Mouse (Mus musculus): Measurements from ENCODE around the gene Dqx1.

The Dqx1 gene

DNA sequence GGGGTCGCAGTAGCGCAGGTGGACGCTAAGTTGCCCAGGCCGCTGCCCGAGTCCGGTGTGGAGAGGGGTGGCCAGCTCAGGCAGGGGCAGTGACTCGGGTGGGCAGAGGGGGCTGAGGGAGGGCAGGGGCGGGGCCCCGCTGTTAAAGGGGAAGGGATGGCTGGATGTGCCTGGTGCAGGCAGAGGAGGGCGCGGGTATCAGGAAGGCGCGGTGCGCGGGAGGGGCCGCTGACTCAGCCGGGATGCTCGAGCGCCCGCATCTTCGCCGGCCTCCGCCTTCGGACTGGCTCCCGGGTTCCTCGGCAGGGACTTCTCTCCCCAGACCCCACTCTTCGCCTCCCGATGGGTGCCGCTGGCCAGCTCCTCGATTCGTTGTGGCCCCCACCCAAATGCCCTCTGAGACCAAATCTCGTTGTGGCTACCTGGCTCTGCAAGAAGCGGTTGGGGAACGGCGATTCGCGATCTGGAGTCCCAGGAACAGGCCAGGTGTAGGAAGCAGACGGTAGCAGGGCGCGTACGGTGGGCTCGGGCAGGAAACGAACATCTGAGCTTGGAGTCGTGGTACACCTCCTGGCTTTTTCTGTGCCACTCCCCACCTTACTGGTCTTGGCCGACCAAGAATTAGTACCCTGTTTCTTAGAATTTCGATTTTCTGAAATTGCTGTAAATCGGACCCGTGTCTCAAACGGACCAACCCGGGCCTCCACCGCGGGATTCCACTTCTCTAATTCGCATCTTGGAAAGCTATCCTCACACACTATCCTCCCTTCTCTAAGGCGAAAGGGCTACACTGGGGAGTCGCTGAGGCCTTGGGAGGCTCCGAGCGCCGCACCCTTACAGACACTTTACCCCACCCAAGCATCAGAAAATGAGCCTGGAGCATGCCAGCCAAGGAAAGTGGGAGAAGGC is 12.9 kb downstream of the Dqx1 start:
- DNase-seq (ENCODE audit: low spot score) = no peak

DNA sequence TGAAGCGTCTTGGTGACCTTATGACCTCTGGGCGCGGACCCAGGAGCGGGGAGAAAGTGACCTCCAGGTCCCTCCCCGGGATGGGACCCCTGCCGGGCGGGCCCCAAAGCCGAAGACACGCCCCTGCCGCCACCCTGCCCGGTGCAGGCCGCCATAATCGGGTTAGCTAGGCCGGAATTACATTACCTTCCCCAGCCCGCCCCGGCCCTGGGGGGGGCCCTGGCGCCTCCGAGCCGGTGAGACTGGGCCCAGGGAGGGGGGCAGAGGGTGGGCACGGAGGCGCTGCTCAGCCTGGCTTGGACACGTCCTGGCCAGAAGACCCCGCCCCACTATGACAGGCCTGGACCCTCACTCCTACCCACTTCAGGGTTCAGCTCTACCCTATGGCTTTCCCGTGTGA is 13.6 kb downstream of the Dqx1 start:
- no peak for DNase-seq (ENCODE audit: low spot score)

DNA sequence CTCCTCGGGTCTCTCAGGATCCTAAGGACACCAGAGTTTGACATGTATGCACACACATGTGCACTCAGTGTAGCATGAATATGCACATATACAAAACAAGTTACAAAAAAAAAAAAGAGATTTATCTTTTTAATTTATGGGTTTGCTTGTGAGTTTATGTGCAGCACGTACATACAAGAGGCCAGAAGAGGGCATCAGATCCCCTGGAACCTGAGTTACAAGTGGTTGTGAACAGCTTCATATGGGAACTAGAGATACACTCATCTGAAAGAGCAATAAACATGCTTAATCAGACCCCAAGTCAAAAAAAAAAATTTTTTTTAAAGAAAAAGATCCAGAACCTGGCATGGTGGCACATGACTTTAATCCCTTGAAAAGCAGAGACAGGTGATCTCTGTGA is 17.3 kb downstream of the Dqx1 start:
- DNase-seq (ENCODE audit: low spot score) = no peak

DNA sequence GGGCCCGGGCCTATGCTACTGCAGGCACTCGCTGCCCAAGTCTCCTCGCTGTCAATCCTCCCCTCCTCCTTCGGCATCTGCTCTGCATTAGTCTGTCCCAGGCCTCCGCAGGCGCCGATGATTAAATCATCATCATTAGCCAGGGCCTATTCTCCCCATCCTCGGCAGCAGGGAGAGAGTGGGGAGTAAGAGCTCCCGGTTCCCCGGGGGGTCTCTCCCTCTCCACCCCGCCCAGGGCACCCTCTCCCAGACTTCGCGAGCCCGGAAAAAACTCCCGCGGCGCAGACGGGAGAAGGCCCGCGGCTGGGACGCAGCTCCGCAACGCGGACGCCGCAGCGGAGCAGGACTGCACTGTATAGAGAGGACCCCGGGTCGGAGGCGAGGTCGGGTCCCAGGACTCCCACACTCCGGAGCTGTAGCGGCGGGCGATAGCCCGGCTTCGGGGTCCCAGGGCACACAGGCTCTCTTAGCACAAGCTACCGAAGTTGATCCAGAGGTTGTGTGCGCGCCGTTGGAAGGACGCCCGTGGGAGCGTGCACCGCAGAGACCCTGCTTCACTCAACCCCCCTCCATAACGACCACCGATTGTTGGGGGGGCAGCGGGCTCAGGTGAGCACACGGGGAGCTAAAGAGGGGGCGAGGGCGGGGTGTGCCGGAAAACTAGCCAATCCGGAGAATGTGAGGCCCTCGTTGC is 20.1 kb downstream of the Dqx1 start, which contains the start of gene Pcgf1:
TSS of gene Pcgf1 (plus strand) at position 240 of the 694 bp plus-strand sequence.
- DNase-seq (ENCODE audit: low spot score) = no peak

DNA sequence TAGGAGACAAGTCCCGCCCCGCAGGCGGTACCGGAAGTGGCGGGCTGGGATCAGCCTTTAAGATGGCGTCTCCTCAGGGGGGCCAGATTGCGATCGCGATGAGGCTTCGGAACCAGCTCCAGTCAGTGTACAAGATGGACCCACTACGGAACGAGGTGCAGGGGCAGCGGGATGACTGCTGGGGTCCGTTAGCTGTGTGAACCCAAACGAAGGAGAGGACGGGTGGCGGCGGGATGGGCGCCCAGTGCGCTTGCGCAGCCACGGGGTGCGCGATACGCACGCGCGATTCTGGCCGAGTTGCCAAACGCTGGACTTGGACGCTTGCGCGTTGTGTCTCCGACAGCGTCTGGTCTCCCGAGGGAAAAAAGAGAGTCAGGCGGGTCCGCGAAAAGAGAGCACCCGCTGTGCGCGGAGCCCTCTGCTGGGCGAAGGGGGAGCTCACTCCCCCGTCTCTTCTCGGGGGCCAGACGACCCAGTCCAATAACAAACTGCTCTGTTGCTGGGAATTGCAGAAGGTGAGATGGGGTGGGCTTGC is 20.7 kb downstream of the Dqx1 start:
- peak; percentile 98 for DNase-seq (ENCODE audit: low spot score)

DNA sequence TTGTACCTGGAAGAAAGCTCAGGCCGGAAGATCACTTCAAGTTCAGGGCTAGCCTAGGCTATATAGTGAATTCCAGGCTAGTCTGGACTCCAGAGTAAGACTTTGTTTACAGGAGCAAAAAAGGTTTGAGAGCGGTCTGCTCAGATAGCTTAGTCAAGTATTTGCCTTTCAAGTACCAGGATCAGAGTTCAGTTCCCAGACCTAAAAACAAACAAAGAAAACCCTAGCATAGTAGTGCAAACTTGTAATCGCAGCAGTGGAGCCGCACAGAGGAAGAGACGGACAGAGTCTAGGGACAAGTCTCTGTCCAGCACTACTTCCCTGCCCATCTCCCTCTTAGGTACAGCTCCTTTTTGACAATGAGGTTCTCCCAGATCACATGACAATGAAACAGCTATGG is 22.6 kb downstream of the Dqx1 start:
- DNase-seq (ENCODE audit: low spot score) = peak; percentile 63

DNA sequence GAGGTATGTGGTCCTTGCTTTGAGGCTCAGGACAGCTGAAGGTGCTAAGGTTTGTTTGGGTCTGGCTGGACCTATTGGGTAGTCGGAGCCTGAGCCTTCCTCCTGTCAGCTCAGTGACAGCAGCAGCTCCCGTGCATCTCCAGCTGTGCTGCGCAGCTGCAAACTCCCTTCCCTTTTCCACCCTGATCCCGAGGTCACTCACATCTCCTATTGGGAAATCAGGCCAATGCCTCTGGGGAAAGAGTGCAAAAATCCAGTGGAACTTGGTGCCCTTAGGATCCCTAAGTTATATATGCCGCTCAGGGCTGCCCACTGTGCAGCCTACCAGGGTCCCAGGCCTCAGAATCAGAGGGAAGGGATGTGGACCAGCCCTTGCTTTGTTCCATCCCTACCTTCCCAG is 25.9 kb downstream of the Dqx1 start:
- DNase-seq (ENCODE audit: low spot score) = no peak

DNA sequence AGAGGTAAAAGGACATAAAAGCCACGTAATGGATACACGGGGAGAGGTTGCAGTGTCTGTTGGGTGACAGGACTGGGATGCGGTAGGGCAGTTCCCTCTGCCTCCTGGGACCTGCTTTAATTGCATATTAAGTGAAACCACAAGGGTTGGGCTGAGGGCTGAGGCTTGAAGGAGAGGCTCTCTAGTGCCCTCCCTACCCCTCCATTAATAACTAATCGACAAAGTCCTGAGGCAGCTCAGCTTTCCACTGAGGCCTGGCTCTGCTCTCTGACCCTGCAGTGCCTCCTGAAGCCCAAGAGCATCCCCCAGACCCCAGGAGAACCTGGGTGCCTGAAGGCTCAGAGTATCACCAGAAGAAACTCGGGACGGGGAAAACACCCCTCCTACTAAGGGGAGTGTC is 26.8 kb downstream of the Dqx1 start:
- no peak for DNase-seq (ENCODE audit: low spot score)

DNA sequence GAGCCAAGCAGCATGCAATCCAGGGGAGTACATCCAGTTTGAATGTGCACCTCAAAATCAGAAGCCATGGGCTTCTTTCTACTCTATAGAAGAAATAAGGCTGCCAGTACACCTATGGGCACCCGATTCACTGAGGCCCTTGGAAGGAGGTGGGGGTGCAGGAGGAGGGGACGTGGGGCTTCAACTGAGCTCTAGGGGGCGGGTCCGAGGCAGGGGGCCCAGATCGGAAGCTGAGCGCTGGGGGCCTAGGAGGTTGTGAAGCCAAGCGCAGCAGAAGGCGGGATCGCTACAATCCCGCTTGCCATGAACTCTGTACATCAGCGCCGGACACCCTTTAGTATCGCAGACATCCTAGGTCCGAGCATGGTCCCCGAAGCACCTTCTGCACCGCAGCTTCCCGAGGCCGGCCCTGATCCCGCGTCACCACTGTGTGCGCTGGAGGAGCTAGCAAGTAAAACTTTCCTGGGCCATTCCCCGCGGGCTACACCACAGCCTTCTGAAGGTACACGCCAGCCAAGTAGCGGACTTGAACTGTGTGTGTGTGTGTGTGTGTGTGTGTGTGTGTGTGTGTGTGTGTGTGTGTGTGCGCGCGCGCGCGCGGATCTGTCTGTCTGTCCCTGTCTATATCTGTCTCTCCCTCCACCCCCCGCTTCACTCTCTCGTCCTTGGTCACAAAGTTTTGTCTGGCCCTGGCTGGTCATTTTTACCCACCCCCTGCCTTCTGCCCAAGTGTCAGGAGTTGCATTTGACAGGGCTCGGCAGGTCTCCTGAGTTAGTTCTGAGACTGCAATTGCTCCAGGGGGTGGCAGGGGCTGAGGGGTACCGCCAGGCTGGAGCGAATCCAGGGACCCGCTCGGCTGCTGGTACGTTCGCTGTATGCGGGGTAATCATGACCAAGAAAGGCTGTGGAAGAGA is 28.7 kb downstream of the Dqx1 start, which contains the start of gene Lbx2:
TSS of gene Lbx2 (plus strand) at position 247 of the 915 bp plus-strand sequence.
- DNase-seq (ENCODE audit: low spot score) = no peak

DNA sequence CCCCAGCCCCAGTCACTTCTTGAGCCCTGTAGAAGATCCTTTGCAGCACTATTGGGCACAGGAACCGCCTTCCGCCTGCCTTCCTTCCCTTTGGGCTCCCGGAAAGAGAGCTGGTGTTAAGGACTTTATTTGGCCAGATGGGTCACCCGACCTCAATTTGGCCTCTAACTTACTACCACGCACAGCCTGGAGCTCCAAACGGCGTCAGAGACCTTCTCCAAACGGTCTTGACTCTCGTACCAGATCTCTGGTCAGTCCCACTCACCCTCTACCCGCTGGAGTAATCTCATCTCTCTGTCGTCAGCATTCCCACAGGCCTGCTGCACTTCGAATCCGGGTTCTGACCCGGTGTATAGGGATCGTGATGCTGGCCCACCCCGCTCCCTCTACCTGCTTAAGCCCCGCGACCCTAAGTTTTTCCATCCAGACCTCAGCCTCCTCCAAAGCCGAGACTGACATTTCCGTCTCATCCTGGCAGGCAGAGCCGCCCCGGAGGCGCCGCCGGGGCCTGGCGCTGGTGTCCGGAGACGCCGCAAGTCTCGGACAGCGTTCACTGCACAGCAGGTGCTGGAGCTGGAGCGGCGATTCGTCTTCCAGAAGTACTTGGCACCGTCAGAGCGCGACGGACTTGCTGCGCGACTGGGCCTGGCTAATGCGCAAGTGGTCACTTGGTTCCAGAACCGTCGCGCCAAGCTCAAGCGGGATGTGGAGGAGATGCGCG is 29.7 kb downstream of the Dqx1 start:
- DNase-seq (ENCODE audit: low spot score) = no peak

DNA sequence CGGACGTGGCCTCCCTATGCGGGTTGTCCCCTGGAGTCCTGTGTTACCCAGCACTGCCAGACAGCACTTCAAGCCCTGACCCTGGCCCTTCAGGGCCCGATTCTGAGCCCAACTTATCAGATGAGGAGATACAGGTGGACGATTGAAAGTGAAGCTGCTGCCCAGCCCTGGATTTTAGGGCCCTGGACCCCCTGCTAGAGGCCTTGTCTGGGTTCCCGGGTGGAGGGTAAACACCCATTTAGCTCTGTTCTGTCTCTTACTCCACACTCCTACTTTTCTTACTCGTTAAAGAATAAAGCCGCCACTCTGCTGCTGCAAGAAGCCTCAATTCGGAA is 30.2 kb downstream of the Dqx1 start:
- DNase-seq (ENCODE audit: low spot score) = no peak

DNA sequence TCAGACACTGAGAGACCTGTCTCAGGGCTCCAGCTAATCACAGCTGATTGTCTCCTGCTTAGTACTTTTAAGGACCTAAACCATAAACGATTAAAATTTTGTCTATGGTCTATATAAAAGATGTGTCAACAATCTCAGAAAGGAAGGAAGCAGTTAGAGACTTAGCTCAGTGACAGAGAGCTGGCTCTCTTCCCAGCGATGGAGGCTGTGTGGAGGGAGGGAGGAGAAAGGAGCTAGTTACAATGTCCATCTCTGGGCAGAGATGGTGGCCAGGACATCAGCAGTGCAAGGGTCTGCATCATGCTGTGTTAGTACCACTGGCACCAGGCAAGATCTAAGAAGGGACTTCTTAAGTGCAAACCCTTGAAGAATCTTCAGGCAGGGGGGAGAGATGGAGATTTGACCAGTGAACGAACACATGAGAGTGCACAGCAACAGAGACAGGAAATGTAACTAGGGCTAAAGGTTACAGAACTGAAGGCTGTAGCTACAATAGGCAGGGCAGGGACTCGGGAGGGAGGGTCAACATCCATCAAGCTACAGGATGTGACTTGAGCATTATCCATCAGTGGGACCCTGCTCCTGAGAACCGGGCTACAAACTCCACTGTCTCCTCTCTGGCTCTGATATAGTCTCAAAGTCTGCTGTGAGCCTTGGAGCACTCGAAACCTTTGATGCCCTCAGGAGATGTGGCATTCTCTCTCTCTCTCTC is 34.9 kb downstream of the Dqx1 start:
- DNase-seq (ENCODE audit: low spot score) = no peak

DNA sequence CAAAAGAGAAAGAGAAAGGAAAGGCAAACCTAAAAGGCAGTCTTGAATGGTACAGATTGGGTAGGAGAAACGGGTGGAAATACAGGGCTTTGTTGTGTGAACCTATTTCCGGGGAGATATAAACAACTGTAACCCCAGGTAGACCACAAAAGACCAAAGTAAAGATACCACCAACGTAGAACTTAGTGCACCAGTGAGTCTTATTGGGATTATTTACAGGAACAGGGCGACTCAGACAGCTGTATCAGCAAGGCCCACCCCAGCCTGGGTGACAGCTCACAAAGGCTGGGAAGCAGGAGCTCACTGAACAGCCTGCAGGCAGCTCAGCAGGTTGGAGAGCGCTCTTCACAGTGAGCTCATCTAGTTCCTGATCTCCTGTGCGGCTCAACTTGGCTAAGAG is 38.3 kb downstream of the Dqx1 start:
- DNase-seq (ENCODE audit: low spot score) = no peak

DNA sequence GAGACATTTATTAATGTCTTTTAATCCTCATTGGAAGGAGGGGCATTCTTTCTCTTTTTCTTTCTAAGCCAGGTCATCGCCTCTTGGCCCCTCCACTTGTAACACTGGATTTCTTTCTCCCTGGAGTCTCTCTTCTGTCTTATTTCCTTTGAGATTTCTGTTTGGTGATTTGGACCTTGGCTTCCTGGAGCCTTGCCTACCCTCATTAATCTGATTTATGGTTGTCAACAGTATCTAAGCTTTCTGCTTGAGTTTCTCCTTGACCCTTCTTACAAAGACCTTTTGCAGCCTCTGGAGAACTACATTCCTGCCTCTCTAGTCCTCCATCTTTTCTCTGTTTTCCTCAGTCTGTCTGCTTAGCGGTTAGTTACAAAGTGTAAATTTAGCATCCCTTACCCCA is 40.8 kb downstream of the Dqx1 start:
- no peak for DNase-seq (ENCODE audit: low spot score)

DNA sequence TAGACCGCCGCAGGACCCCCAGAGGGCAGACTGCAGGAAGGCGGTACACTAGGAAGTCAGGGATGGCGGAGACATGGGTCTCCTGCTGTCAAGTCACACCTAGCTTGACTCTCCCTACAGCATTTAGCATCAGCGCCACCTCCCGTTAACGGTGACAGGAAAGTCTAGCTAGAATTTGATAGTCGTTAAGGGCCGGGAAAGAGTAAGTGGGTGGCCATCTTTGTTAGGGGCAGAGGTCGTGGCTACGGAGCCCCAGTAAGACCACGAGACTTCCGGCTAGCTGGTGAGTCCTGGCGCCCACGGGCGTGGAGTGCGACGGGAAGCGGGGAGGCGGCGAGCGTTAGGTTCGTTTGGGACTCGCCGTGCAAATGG is 43.7 kb downstream of the Dqx1 start, which contains the start of the genes Ccdc142 and Gm42688:
TSS of gene Ccdc142 (plus strand) at position 286 of the 372 bp plus-strand sequence.
TSS of gene Gm42688 (plus strand) at position 302 of the 372 bp plus-strand sequence.
- peak; percentile 88 for DNase-seq (ENCODE audit: low spot score)

DNA sequence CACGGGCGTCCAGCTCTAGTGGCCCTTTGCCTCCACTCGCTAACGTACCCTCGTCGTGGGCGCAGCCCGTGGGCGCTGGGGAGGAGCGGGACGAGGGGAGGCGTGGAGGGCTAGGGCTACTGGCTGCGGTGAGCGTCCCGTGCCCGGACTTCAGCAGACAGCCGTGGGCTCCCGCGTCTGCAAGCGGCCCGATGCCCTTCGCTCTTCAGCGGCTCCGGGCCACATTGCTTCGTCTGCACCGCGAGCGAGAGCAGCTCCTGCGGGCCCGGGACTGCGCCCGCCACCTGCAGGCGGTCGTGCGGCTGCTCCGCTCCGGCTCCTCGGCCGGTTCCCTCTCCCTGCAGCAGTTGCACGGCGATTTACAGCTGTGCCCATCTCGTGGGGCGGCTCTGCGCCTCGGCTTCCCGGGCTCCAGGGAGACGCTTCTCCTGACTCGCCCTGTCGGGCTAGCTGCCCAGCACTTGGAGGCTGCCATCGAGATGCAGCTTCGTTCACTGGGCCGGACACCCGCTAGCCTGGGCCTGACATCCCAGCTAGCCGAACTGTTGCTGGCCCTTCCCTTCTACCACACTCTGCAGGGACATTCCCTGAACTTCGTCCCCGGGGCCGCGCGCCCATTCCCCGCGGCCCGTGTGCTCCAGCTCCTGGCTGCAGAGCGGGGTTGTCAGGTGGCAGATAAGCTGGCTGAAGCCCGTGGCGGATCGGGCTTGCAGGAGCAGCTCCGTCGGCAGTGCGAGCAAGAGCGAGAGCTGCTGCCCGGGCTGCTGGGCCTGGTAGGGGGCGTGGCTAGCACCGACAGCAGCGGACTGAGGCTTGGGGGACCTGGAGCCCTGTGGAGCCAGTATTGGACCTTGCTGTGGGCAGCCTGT is 44.3 kb downstream of the Dqx1 start:
- peak; percentile 75 for DNase-seq (ENCODE audit: low spot score)

DNA sequence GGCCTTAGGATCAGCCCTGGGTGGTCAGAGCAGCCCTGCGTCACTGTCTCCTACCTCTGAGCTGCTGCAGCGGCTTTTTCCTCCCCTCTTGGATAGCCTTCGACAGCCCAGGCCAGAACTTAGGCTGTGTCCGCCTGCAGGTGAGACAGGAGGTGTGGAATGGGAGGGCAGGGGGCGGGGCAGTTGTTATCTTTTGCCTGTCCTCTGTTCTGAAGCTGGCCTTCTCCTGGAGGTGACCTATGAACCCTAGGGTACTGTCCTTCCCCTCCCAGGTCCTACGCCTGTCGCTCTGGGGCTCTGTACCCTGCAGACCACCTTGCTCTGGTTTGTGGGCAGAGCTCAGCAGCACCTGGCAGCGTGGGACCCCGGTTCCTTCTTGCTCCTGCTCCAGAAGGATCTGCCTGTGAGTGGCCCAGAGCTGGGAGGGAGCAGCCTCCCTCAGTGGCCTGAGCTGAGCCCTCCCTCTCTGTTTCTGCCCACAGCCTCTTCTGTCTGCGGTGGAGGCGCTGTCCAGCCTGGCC is 45.5 kb downstream of the Dqx1 start:
- DNase-seq (ENCODE audit: low spot score) = peak; percentile 87

DNA sequence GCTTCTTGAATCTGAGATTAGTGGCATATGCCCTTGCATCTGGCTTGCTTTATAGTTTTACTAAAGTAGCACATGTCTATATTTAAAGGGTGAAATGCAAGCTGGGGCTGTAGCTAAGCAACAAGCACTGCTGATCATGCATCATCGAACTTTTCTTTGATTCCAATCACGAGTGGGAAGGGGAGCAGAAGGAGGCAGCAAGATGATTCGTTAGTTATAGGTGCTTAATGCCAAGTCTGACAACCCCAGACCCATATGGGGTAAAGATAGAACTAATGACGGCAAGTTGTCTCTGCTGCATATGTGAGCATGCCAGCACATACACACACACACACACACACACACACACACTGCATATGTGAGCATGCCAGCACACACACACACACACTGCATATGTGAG is 46.5 kb downstream of the Dqx1 start:
- DNase-seq (ENCODE audit: low spot score) = no peak
